Mouse (Mus musculus) gastrocnemius, adult 18-20 months (tissue): Measurements from ENCODE around the gene Cntn6. TPM values are rescaled to one million over a fixed set of nuclear protein-coding genes. Genes with fewer than 3 reads are reported as not detected.

Experiments used
- DNase-seq: peaks from one replicate; pipeline ENCODE4 v3.0.0; 2021; ENCODE audit warnings: low spot score
- total RNA-seq, 2 experiments: library from RNA; stranded (reverse); gene quantifications; 2 replicates each; pipeline ENCODE4 v1.2.3; 2021

The Cntn6 gene
- total RNA-seq, 2 experiments from 2014 or later, result not detected

DNA sequence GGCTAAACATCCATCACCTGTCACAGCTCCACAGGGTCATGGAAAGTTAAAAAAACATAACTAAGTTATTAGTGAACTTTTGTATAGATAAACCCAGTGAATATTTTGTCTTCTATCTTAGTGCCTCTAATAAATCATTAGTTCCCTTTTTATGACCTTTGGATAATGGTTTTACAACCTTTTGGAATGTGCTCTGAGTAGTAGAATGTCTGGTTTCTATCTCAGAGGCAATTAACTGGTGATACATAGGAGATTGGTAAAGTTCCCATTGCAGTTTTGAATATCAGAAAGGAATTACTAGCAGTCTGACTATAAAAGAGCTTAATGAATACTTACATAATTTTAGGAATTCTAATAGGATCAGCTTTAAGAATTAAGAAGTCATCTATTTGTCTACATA lies 265.5 kb downstream of the Cntn6 start:
- no peak for DNase-seq

DNA sequence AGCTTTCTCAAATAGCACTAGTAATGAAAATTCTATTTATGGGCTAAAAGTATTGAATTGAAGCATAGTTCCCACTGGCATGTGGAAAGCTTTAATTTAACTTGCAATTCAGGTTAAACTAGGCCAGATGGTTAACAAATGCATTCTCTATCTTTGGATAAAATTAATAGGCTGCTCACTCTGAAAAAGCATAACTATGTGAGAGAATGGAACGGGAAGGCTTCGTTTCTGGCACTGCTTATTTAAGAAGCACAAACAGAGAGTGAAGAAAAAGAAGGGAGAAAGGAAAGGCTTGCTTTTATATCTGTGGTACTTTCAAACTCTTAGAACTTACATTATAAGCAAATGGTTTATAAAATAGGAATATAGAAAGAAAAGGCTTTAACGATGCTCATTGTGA lies 268.6 kb downstream of the Cntn6 start:
- no peak for DNase-seq

DNA sequence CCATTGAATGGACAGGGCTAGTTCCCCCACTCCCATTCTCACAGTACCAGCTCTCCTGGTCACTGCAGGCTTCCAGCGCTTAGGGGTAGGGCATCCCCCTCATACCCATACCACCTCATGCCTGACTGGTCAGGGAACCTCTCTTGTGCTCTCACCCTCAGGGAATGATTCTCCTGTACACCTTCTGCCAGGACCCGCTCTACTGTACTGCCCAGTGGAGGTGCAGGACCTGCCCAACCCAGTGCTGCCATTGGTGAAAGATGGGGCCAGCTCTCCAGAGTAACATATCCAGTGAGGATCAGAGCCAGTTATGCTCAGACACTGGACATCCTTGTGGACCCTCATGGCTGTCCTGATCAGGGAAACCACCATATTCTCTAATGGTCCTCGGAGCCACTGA lies 291.3 kb downstream of the Cntn6 start:
- no peak for DNase-seq

DNA sequence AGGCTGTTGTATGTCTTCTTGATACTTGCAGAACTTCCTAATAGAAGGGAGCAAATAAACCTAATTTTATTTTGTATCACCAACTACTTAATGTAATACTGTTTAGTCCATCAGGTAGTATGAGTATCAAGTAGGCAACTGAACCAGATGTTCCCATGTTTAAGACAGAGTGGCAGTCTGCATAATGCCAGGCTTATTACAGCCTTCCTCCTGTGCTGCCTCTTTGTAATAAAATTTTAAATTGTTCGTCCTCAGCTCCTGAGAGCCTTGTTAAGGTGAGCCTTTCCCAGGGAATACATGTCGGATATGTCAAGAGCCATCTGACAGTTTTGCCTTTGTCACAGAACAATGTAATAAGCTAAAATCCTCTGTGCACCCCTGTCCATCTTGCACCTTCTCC lies 294.9 kb downstream of the Cntn6 start:
- no peak for DNase-seq

DNA sequence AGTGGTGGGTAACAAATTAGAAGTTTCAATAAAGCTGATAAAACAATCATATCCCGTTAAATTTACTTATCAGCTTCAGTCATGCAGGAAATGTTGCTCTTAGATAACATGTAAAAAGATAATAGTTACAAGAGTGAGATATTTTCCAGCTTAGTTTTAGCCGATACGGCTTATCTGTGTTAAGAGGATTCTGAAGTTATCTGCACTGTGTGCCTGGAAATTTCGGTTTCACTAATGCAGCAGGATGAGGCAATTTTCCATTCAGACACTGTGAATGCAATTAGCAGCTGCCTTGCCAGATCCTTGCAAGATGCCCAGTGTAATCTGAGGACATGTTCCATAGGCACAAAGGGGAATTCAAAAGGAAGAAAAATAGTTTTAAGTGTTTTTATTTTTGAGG lies 315.9 kb downstream of the Cntn6 start:
- DNase-seq, result no peak

DNA sequence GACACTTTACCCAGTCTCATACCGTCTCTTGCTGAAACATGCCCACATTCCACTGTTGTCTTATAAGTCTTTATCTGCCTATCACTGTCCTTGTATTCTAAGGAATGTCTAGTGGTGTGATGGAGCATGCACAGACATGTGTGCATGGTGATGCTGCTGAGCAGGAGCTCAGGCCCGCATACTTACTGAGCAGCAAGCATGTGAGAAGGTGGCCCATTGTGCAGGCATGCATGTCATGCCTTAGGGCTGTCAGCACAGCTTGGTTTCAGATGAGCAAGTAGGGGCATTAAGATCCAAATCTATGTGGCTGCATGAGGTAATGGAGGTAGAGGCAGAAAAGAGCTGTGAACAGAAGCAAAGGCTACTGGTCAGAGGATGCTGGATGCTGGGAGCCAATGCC lies 323.0 kb downstream of the Cntn6 start:
- DNase-seq, result no peak

DNA sequence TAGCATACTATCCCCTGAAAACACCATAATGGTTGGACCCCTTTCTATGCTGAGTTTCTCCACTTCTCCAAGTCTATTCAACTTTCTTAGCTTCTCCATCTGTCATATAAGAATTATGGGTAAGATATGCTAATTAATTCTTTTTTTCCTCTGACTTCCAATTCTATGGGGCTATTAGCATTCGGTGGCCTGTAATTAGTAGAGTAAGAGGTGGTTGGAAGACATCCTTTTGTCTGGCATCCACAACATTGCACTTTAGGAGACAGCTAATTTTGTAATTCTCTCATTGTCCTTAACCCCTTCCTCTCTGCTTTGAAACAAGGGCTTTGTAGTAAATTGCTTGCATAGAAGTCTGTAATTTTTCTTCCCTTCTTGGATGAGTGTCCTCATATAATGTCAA lies 387.1 kb downstream of the Cntn6 start:
- DNase-seq, result no peak

DNA sequence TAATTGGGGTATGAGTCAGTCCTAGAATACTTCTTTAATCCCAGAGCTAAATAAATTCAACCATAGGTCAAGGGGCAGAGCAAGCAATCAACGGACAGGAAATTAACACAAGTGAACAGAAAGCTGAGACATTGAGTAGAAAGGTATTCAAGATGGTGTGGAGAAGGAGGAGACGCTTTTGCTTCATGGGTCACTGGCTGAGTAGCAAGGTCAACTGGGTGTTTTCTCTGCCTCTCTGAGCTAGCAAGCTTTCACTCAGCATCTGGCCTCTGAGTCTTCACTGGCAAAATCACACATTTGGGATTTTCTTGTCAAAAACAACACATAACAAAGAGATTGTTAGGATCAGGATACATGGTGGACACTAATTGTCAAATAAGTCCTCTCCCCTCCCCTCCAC lies 391.4 kb downstream of the Cntn6 start:
- no peak for DNase-seq

DNA sequence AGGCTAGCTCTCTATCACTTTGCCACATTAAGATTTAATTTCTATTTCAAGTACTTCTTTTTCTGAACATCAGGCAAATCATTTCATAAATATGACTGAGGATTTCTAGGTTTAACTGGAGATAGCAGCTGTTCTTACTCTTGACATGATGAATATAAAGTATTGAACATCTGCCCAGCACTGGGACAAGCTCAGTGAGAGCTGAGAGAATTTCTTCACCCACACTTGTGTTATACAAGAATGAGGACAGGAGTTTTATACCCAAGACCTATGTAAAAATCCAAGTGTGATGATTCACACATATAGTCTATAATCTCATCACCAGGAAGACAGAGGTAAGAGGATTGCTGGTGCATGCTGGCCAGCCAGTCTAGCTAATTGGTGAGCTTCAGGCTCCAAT lies 393.2 kb downstream of the Cntn6 start:
- DNase-seq, result no peak

DNA sequence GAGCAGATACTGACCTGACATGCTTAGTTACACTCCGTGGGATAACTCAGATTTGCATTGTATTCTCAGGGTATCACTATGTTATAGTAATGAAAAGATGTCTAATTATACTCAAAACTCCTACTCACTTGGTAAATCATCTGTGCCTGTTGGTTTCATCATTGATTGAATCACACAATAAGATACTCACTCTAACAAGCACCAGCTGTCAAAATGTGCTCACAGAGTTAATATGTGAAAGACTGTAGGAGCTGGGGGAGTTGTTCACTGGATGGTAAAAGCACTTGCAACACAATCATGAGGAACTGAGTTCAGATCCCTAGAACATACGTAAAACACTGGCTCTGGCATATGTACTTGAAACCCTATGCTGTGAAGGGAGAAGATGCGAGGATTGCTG lies 398.5 kb downstream of the Cntn6 start:
- DNase-seq, result no peak
